In the genomic region with DNA sequence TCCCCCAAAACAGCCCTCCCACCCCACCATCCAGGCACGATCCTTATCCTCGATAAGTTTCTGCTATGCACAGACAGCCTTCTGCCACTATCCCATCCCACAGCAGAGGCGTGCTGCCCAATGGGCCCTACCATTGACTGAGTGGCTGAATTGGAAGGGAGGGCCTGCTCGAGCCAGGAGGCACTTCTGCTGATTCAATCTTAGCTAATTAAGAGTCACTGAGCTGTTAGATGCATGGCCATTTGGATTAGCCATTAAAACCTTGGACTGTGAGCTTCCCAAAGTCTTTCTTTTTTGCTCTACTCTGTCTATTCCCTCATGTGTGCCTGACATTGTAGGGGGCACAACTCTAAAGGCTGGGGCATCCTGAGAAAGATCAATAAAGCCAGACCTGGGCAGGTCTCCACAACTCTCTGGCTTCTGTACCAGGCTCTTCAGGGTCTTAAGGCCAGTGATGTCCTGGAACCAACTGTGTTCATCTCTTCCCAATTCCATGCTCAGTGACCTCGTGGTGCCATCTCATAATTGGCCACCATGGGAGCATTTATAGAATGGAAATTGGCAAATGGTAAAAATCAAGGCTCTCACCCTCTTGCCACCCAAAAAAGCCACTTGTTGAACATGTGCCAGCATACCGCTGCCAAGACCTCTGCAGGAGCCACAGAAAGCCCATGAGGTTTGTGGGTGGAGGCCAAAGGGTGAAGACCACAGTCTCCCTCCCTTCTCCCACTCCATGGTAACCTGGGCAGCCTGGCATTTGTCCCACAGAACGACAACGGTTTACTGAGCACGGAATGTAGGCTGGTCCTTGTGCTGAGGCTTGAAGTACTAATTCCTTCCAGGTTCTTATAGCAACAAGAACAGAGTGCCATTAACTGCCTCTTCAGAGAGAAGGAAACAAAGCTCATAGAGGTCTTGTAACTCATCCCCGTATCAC, we compare ENCODE assay signal across 10 mouse cellular contexts.
DNase-seq lines count a peak whose midpoint lies in the region; ATAC-seq lines count a peak whose summit lies in the region.
"Had no signal": no experiment of that assay in that cellular context is flagged by ENCODE, and none has a peak within 500 bp of the region (broad histone marks: within the 10 kb centered on the region; RNA-seq: fewer than 3 reads in every experiment).

No protein-coding gene starts in this region.

- intact Hi-C loops in left cerebral cortex, postnatal 4 days (cut with DNase I) = no loop called here
- intact Hi-C loops in gastrocnemius, postnatal 36 days (cut with DNase I) = no loop called here

- H3K27me3 ChIP-seq in kidney, embryonic 14.5 days (ENCODE audit: control insufficient read depth, insufficient read depth, low read length) = no peaks in the 10 kb centered on the region

- peak; percentile 52; the same call in 1 of the 2 replicates for ATAC-seq in kidney, embryonic 14.5 days (ENCODE audit: low FRiP score, low TSS enrichment)

- no peaks in the 10 kb centered on the region for H3K36me3 ChIP-seq in kidney, embryonic 14.5 days (ENCODE audit: control insufficient read depth, insufficient read depth, low read length)

- H3K4me3 ChIP-seq in kidney, embryonic 14.5 days (ENCODE audit: low read length) = no peak overlapping the region
- H3K4me3 ChIP-seq: gastrocnemius, adult 2 months had no signal

- H3K9ac ChIP-seq in kidney, embryonic 14.5 days (ENCODE audit: low read depth, low read length) = no peak overlapping the region

- no peak overlapping the region for H3K4me2 ChIP-seq in kidney, embryonic 14.5 days (replicated peaks; ENCODE audit: low read depth, low read length)

- H3K27ac ChIP-seq in kidney, embryonic 14.5 days (ENCODE audit: low read depth, low read length) = no peak overlapping the region
- H3K27ac ChIP-seq: gastrocnemius, adult 2 months had no signal

- 67% methylated on average over 10 of the region's 10 CpGs for WGBS in kidney, embryonic 14.5 days

- peak; percentile 29 for DNase-seq in adrenal gland, postnatal 14 days
- DNase-seq in adrenal gland, postnatal 36 days = no peak
- peak; percentile 63 for DNase-seq in left cerebral cortex, postnatal 4 days
- no peak for DNase-seq in left cerebral cortex, adult 11 months (ENCODE audit: low spot score)
- peak; percentile 24 for DNase-seq in lung, postnatal 36 days
- DNase-seq in embryo, embryonic 11 days = no peak
- DNase-seq in gastrocnemius, postnatal 36 days = no peak
- DNase-seq: cerebellum, adult 9-11 months; gastrocnemius, adult 2 months had no signal

- 0 out of 2 replicates have a peak, but pooled peaks cover 4% of the 10 kb centered on the region for H3K4me1 ChIP-seq in kidney, embryonic 14.5 days (ENCODE audit: control insufficient read depth, insufficient read depth, low read length)

- H3K9me3 ChIP-seq in kidney, embryonic 14.5 days (ENCODE audit: control insufficient read depth, low read length) = no peaks in the 10 kb centered on the region

Comparison
In these comparisons a context has a peak if more than half of its experiments do, and no peak if none do; other contexts are left out.
1. DNase-seq: peak in adrenal gland, postnatal 14 days (single experiment), left cerebral cortex, postnatal 4 days (single experiment) and lung, postnatal 36 days (single experiment); none in adrenal gland, postnatal 36 days (0 of 2), left cerebral cortex, adult 11 months (single experiment), embryo, embryonic 11 days (single experiment) and gastrocnemius, postnatal 36 days (0 of 2).